Mouse (Mus musculus) leukemia stem cell, adult 10-12 weeks (primary cell): ENCODE measurements around the gene Ggct. TPM values are rescaled to one million over a fixed set of nuclear protein-coding genes. Genes with fewer than 3 reads are reported as not detected.

ENCODE experiments used
- polyA plus RNA-seq: library from polyadenylated mRNA; stranded (reverse); fragments of >175 nt; gene quantifications from 2 replicates; pipeline ENCODE4 v1.2.3, GENCODE M21; 2012; ENCODE audit warnings: low replicate concordance

The Ggct gene
- 4.2 and 9.4 TPM in 2 replicates for polyA plus RNA-seq

GRCm38 (mm10) chr6:54992734-54993260, at the start of gene Ggct:
Gene Ggct, minus strand, starts transcription at chr6:54992950.

DNA sequence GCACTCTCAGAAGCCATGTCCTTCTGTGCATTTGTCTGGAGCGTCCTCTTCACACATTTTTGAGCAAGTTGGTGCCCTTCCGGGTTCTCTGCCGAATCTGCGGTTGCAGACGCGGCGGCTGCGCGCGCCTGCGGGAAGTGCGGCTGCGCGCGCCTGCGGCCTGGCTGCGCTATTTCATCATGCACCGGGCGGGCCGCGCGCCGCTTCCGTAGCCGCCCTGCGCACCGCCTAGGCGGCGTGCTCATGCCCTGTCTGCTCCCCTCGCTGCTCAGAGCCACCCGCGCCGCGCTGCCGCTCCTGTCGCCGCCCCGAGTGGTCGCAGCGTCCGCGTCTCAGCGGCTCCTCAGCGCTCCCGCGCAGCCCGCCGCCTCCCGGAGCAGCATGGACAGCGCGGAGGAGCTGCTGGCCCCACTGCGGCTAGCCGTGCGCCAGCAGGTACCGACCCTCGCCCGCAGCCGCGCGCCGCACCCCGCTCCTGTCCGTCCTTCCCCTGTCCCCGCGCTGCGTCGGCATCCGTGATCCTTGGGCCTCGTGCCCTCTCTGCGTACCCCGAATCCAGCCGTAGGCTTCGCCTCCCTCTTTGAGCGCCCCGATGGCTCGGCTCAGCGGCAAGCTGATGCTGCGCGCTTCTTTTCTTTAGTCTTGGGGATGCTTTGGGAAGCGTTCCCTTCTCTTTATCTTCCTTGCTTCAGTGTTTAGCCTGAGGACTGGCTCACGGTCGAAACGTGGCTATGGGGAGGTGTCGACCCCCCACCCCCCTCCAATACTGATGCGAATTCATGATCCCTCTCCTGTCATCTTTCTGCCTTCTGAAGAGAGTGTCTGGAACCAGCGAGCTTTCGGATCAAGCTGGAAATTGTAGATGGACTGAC, 45.3 kb upstream of the Ggct start, which contains the start of gene Gars:
Gene Gars, plus strand, starts transcription at position 209 of the 872 bp plus-strand sequence.

DNA sequence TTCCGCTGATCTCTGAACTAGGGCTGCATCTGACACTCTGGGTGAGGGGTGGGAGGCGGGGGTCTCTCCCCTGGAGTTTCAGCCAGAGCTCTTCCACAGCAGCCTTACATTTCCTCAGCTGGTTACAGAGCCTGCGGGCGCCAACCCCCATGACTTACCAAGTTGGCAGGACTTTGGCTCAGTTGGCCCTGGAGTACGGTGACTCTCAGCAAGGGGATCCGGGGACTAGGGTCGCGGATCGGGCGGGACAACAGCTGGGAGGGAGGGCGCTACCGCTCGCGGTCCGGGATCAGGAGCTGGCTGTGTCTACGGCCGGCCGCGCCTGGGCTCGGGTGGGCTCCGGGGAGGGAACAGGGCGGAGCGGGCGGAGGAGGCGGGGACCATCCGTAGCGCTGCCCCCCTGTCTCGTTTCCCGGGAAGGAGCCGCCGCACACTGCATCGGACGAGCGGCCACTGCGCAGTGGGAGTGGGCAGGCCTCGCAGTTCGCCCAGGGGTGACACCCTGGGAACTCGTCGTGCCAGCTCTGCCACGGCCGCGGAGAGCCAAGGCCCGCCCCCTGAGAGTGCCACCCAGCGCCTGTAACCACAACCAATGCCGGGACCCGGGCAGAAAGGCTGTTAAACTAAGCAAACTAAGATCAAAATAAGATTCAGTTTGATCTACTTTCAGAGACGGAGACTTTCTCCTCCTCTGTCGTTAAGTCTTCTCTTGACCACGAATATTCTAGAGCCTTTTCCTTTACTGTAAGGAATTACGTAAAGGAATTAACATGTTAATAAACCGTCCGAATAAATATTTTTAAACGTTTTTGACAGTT, 20.4 kb downstream of the Ggct start, which contains the start of gene Nod1:
Gene Nod1, minus strand, starts transcription at position 502 of the 818 bp plus-strand sequence.

Other genes with a start within 250 kb of the Ggct start
- gene Znrf2, start 176.0 kb downstream of the Ggct start, polyA plus RNA-seq: 30.5 and 73.9 TPM in 2 replicates
- gene Nod1, start 20.3 kb downstream of the Ggct start, polyA plus RNA-seq: 7.2 and 10.2 TPM in 2 replicates
- 84.8 and 90.1 TPM in 2 replicates for gene Gars, start 45.1 kb upstream of the Ggct start, polyA plus RNA-seq
- not detected in 2 replicates for gene Crhr2, start 140.1 kb upstream of the Ggct start, polyA plus RNA-seq
- gene Inmt, start 182.1 kb upstream of the Ggct start, polyA plus RNA-seq: not detected in 2 replicates
- 0.14 and 0.15 TPM in 2 replicates for gene Mindy4, start 210.4 kb upstream of the Ggct start, polyA plus RNA-seq